Mouse (Mus musculus) megakaryocyte, adult 5-6 weeks (primary cell): ENCODE data around the gene Taf9b. TPM values are rescaled to one million over a fixed set of nuclear protein-coding genes. Genes with fewer than 3 reads are reported as not detected.

Experiments
- total RNA-seq, 2 experiments: library from RNA; stranded (forward) in 1 of 2; stranded (reverse) in 1 of 2; fragments of 153-499, 151-499 nt in 1 of 2; fragments of 221-1000, 200-1000 nt in 1 of 2; gene quantifications; 2 replicates each; pipeline versions ENCODE4 v1.2.3 to v1.2.4; 2015 to 2017

Taf9b gene
- total RNA-seq, 2 experiments from 2014 or later = 4.6 to 7.2 TPM

Other genes with a start within 250 kb of the Taf9b start
- gene Magt1, start 209.3 kb downstream of the Taf9b start, total RNA-seq (2015) = 48.6 and 55.6 TPM in 2 replicates
- gene Magt1, start 209.3 kb downstream of the Taf9b start, total RNA-seq (2017) = 72.5 and 75.7 TPM in 2 replicates
- 306 and 313 TPM in 2 replicates for gene Cox7b, start 205.5 kb downstream of the Taf9b start, total RNA-seq (2015)
- gene Cox7b, start 205.5 kb downstream of the Taf9b start, total RNA-seq (2017) = 331 and 383 TPM in 2 replicates
- 25.0 and 27.5 TPM in 2 replicates for gene Atp7a, start 193.9 kb downstream of the Taf9b start, total RNA-seq (2015)
- gene Atp7a, start 193.9 kb downstream of the Taf9b start, total RNA-seq (2017) = 23.5 and 46.6 TPM in 2 replicates
- gene Tlr13, start 78.0 kb downstream of the Taf9b start, total RNA-seq (2015) = 116 and 127 TPM in 2 replicates
- gene Tlr13, start 78.0 kb downstream of the Taf9b start, total RNA-seq (2017) = 131 and 150 TPM in 2 replicates
- 313 and 334 TPM in 2 replicates for gene Pgk1, start 34.1 kb downstream of the Taf9b start, total RNA-seq (2015)
- 306 and 317 TPM in 2 replicates for gene Pgk1, start 34.1 kb downstream of the Taf9b start, total RNA-seq (2017)
- not detected in 2 replicates for gene Fnd3c2, start 34.2 kb upstream of the Taf9b start, total RNA-seq (2015)
- gene Fnd3c2, start 34.2 kb upstream of the Taf9b start, total RNA-seq (2017) = not detected in 2 replicates